Mouse (Mus musculus): Measurements from ENCODE around the gene Lrpprc. TPM values are rescaled to one million over a fixed set of nuclear protein-coding genes. Genes with fewer than 3 reads are reported as not detected.

Gene Lrpprc
- total and polyA plus RNA-seq, 3 experiments = 32.0 to 148 (median 125) TPM

DNA sequence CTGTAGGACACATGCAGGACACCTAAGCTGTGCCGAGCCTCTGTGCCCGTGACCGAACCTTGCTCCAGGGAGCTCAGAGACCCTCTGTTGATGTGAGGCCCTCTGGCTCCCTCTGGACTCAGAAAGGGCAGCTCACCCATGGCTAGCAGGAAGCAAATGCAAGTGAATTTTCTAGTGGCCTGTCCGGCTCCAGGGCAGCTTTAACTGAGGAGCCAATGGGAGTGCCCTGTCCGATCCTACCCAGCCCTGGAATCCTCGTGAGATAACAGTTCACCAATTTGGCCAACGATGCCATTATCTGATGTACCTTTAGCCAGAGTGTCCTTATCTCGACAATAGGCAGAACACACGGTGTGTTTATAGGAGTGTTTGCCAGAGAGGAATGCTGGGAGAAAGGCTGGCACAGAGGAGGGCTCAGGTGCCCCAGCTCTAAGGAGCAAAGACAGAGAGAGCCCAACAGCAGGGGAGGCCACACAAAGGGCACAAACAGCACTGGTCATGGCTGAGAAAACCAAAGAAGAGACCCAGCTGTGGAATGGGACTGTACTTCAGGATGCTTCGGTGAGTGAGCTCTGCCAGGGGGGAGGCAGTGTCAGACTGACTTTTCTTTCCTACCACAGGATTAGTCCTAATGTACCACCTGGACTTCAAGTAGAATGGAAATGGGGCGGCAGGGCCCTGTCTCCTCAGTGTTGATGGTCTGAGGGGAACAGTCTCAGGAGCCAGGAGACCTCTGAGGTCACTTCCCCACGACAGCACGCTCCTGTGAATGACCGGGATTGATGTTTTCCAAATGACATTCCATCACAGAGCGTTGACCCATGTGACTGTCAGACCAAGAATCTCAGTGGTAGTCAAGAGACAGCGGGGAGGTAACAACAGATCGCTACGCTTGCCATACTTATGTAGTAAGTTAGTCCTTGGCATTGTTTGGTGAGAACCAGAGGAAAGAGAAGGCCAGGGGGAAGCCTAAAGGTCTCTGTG is 107.6 kb downstream of the Lrpprc start, which contains the start of gene Abcg5:
TSS of gene Abcg5 (minus strand) at position 278 of the 984 bp plus-strand sequence.
- no peak within 1 kb of the TSS for H3K4me3 ChIP-seq
- no peaks in the 10 kb centered on the region for H3K4me1 ChIP-seq (ENCODE audit: control insufficient read depth, insufficient read depth, low read length)
- H3K36me3 ChIP-seq (ENCODE audit: control insufficient read depth, insufficient read depth, low read length) = no peaks in the 10 kb centered on the region
- no peak within 1 kb of the TSS for H3K27ac ChIP-seq
- H3K27me3 ChIP-seq (ENCODE audit: control insufficient read depth, insufficient read depth, low read length) = no peaks in the 10 kb centered on the region
- H3K9ac ChIP-seq (ENCODE audit: low read depth, low read length) = no peak within 1 kb of the TSS
- intact Hi-C loops (cut with DNase I) = no loop called here
- no peak for TF ChIP-seq POLR2A (IDR thresholded peaks at IDR 0.05; ENCODE audit: insufficient read depth, low read depth, low read length)
- no peak for TF ChIP-seq CTCF (IDR thresholded peaks at IDR 0.05)
- no peak for TF ChIP-seq EP300 (IDR thresholded peaks at IDR 0.05; ENCODE audit: insufficient read depth, low read depth, low read length)
- no peak for DNase-seq
- WGBS = 69% methylated on average over 18 of the region's 18 CpGs
- H3K79me2 ChIP-seq (replicated peaks; ENCODE audit: control insufficient read depth, insufficient read depth, low read length) = no peaks in the 10 kb centered on the region

DNA sequence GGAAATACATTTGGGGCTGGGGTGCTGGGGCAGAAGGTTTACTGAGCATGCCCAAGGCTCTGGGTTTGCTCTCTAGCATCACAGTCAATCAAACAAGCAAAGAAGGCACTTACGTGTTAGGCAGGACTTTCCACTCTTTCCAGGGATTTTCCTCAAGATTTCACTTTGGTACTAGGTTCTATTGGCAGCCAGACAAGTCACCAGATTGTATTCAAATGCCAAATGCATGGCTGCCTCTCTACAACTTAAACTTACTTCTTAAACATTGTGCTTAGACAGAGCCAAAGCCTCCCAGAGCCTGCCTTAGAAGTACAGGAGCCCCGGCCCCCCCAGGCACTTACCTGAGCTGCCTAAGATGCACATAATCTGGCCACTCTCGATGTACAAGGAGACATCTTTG is 108.9 kb downstream of the Lrpprc start:
- TF ChIP-seq EP300 (IDR thresholded peaks at IDR 0.05; ENCODE audit: insufficient read depth, low read depth, low read length) (no peak), POLR2A (IDR thresholded peaks at IDR 0.05; ENCODE audit: insufficient read depth, low read depth, low read length) (no peak), CTCF (IDR thresholded peaks at IDR 0.05) (no peak)
- Histone ChIP-seq H3K79me2 (replicated peaks; ENCODE audit: control insufficient read depth, insufficient read depth, low read length) (no peaks in the 10 kb centered on the region), H3K4me1 (ENCODE audit: control insufficient read depth, insufficient read depth, low read length) (no peaks in the 10 kb centered on the region), H3K4me3 (no peak overlapping the region), H3K36me3 (ENCODE audit: control insufficient read depth, insufficient read depth, low read length) (no peaks in the 10 kb centered on the region), H3K9ac (ENCODE audit: low read depth, low read length) (no peak overlapping the region), H3K27ac (no peak overlapping the region), H3K27me3 (ENCODE audit: control insufficient read depth, insufficient read depth, low read length) (no peaks in the 10 kb centered on the region)
- intact Hi-C loops (cut with DNase I) = no loop called here
- 75% methylated on average over 3 of the region's 3 CpGs for WGBS
- no peak for DNase-seq

DNA sequence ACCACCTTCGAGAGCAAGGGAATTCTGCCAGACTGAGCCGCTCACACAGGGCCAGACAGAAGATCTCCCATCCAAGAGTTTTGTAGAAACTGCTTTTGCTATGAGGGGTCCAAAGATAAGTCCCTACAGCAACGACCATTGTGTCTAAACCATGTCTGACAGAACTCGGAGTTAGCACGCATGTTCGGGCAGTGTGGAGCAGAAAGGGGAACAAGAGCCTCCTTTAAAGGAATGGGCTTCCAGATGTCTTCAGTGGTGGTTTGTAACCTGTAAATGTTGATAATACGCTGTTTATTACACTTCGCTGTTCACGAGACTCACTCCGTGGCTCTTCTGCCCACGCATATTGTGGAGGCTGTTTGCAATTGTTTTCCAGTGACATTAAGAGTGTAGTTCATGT is 113.0 kb downstream of the Lrpprc start:
- H3K27me3 ChIP-seq (ENCODE audit: control insufficient read depth, insufficient read depth, low read length) = 0 out of 2 replicates have a peak, but pooled peaks cover 2% of the 10 kb centered on the region
- TF ChIP-seq CTCF (IDR thresholded peaks at IDR 0.05) (no peak), EP300 (IDR thresholded peaks at IDR 0.05; ENCODE audit: insufficient read depth, low read depth, low read length) (no peak), POLR2A (IDR thresholded peaks at IDR 0.05; ENCODE audit: insufficient read depth, low read depth, low read length) (no peak)
- WGBS = 82% methylated on average over 11 of the region's 11 CpGs
- H3K9ac ChIP-seq (ENCODE audit: low read depth, low read length) = no peak overlapping the region
- no peak for DNase-seq
- H3K79me2 ChIP-seq (replicated peaks; ENCODE audit: control insufficient read depth, insufficient read depth, low read length) = no peaks in the 10 kb centered on the region
- H3K27ac ChIP-seq = no peak overlapping the region
- no peaks in the 10 kb centered on the region for H3K36me3 ChIP-seq (ENCODE audit: control insufficient read depth, insufficient read depth, low read length)
- no peak overlapping the region for H3K4me3 ChIP-seq
- H3K4me1 ChIP-seq (ENCODE audit: control insufficient read depth, insufficient read depth, low read length) = no peaks in the 10 kb centered on the region
- intact Hi-C loops (cut with DNase I) = no loop called here

DNA sequence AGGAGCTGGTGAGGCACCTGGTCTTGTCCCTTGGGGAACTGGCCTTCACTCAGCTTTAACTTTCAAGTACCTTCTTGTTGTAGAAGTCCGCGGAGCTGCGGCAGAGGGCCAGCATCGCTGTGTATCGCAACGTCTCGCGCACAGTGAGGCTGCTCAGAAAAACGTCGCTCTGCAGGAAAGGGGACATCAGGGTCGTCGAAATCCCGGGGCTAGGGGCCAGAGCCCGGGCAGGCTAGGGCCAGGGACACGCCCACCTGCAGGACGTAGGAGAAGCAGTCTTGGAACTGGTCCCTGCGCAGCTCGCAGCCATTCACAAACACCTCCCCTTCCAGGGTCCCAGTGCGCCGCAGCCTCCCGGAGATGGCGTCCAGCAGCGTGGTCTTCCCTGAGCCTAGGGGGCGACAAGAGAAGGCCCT is 114.6 kb downstream of the Lrpprc start, which contains the start of gene Abcg8:
TSS of gene Abcg8 (plus strand) at position 352 of the 416 bp plus-strand sequence.
- H3K4me3 ChIP-seq = peak within 1 kb of the TSS; percentile 27
- DNase-seq = peak; percentile 11 to 33

DNA sequence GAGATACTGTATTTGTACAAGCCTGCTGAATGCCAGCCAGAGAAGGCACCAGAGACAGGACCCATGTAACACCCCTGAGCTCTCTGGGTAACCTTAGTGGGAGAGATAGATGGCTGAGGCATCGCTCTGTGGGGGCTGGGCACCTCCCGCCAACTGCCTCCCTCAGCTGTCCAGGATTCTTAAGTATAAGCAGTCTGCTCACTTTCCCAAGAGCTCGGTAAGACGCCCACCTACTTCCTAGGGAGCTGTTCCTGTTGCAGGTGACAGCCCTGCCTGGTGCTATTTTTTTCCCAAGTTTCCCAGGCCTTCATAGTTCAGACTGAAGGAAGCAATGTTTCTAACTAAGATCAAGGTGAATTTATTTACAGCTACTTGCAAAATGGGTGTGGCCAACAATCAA is 115.4 kb downstream of the Lrpprc start:
- intact Hi-C loops (cut with DNase I) = no loop called here
- no peak for TF ChIP-seq EP300 (IDR thresholded peaks at IDR 0.05; ENCODE audit: insufficient read depth, low read depth, low read length)
- no peak for TF ChIP-seq CTCF (IDR thresholded peaks at IDR 0.05)
- no peak for TF ChIP-seq POLR2A (IDR thresholded peaks at IDR 0.05; ENCODE audit: insufficient read depth, low read depth, low read length)
- H3K27me3 ChIP-seq (ENCODE audit: control insufficient read depth, insufficient read depth, low read length) = 0 out of 2 replicates have a peak, but pooled peaks cover 2% of the 10 kb centered on the region
- no peaks in the 10 kb centered on the region for H3K36me3 ChIP-seq (ENCODE audit: control insufficient read depth, insufficient read depth, low read length)
- no peak overlapping the region for H3K9ac ChIP-seq (ENCODE audit: low read depth, low read length)
- no peak for DNase-seq
- H3K27ac ChIP-seq = no peak overlapping the region
- WGBS = 61% methylated on average over 4 of the region's 4 CpGs
- H3K79me2 ChIP-seq (replicated peaks; ENCODE audit: control insufficient read depth, insufficient read depth, low read length) = no peaks in the 10 kb centered on the region
- no peak overlapping the region for H3K4me3 ChIP-seq
- no peaks in the 10 kb centered on the region for H3K4me1 ChIP-seq (ENCODE audit: control insufficient read depth, insufficient read depth, low read length)

More for the DNA sequence above, 114.6 kb downstream of the Lrpprc start, which contains the start of gene Abcg8:
- no peak within 1 kb of the TSS for H3K9ac ChIP-seq (ENCODE audit: low read depth, low read length)
- 0 out of 2 replicates have a peak, but pooled peaks cover 2% of the 10 kb centered on the region for H3K27me3 ChIP-seq (ENCODE audit: control insufficient read depth, insufficient read depth, low read length)
- TF ChIP-seq POLR2A (IDR thresholded peaks at IDR 0.05; ENCODE audit: insufficient read depth, low read depth, low read length) (no peak), EP300 (IDR thresholded peaks at IDR 0.05; ENCODE audit: insufficient read depth, low read depth, low read length) (no peak), CTCF (IDR thresholded peaks at IDR 0.05) (no peak)
- no peaks in the 10 kb centered on the region for H3K4me1 ChIP-seq (ENCODE audit: control insufficient read depth, insufficient read depth, low read length)
- H3K36me3 ChIP-seq (ENCODE audit: control insufficient read depth, insufficient read depth, low read length) = no peaks in the 10 kb centered on the region
- no peaks in the 10 kb centered on the region for H3K79me2 ChIP-seq (replicated peaks; ENCODE audit: control insufficient read depth, insufficient read depth, low read length)
- intact Hi-C loops (cut with DNase I) = no loop called here
- whole genome bisulfite sequencing = 2% methylated on average over 24 of the region's 24 CpGs
- no peak within 1 kb of the TSS for H3K27ac ChIP-seq

DNA sequence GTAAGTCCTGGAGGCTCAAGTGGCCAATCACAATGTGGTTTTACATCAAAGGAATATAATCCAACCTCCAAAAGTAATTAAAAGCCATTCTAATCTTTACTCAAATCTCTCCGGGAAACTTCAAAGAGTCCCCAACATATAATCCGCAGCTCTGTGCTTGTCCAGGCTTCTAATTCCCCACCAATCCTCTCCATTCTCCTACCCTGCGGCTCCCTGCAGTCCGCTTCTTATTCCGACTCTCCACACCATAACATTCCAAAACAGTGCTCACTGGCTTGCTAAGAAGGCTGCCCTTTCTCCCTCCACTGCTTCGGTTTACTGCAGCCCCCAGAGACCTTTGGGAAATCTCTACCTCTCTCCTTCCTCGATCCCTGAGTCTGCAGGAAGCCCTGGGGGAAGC is 116.5 kb downstream of the Lrpprc start:
- WGBS = 55% methylated on average over 7 of the region's 7 CpGs
- TF ChIP-seq EP300 (IDR thresholded peaks at IDR 0.05; ENCODE audit: insufficient read depth, low read depth, low read length) = no peak
- TF ChIP-seq CTCF (IDR thresholded peaks at IDR 0.05) = no peak
- TF ChIP-seq POLR2A (IDR thresholded peaks at IDR 0.05; ENCODE audit: insufficient read depth, low read depth, low read length) = no peak
- Histone ChIP-seq H3K79me2 (replicated peaks; ENCODE audit: control insufficient read depth, insufficient read depth, low read length) (no peaks in the 10 kb centered on the region), H3K27me3 (ENCODE audit: control insufficient read depth, insufficient read depth, low read length) (0 out of 2 replicates have a peak, but pooled peaks cover 2% of the 10 kb centered on the region), H3K36me3 (ENCODE audit: control insufficient read depth, insufficient read depth, low read length) (no peaks in the 10 kb centered on the region), H3K9ac (ENCODE audit: low read depth, low read length) (no peak overlapping the region), H3K27ac (no peak overlapping the region), H3K4me3 (no peak overlapping the region), H3K4me1 (ENCODE audit: control insufficient read depth, insufficient read depth, low read length) (no peaks in the 10 kb centered on the region)
- intact Hi-C loops (cut with DNase I) = no loop called here
- no peak for DNase-seq

Data from heart, adult 2 months (tissue).